Mouse (Mus musculus) WW6 (cell line): Measurements from ENCODE around the gene Adrb1.
"Not testable (repeated sequence)": the region's sequence is repeated elsewhere in the genome, so short reads cannot be mapped to it uniquely, and the experiment has no call there.

Source experiments
- DNase-seq: peaks from one replicate; pipeline ENCODE4 v3.0.0-alpha.2; 2013; ENCODE audit warnings: low read depth, low spot score

Gene Adrb1

DNA sequence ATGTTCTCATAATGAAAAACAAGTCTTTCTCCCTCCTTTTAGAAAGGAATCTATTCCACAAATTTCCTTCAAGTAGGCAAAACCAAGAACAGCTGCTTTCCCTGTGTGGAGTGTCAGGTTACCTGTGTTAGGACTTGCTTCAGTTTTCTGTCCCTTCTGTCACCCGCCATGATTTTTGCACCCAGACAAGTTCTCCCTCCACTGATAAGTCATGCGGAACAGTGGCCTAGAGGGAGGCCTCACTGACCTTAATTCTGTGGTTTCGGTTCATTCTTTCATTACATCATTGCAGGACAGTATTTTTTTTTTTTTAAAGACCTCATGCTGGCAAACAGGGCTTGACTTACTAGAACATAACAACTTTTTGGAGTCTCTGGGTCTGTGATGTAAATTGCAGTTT is 27.3 kb downstream of the Adrb1 start:
- DNase-seq: no peak

DNA sequence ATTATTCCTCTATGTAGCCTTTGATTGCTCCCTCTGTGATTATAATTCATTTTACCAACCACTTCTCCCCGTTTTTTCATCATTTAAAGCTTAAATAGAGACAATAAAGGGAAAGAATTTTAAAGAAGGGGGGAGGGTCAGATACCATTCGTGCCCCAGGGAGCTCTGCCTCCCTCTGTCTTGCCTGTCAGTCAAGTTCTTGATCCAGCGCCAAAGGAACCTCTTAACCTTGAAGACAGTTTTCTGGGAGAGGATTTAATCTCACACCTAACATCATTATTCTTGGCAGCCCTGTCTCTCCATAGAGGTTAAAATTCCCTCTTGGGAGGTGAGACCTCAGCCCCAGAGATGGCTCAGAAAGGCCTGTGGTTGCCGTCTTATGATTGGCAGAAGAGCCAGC is 28.7 kb downstream of the Adrb1 start:
- no peak for DNase-seq

DNA sequence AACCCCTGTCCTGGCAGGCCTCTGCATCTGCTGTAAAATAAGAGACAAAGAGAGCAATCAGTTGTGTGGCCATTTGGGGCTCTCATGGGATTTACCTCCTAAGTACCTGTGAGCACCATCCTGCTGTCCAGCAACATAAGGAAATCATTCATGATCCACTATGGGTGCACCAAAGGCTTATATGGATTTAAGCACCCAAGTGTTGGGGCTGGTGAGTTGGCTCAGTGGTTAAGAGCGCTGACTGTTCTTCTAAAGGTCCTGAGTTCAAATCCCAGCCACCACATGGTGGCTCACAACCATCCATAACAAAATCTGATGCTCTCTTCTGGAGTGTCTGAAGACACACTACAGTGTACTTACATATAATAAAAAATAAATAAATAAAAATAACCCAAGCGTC is 32.5 kb downstream of the Adrb1 start:
- not testable (repeated sequence) for DNase-seq

DNA sequence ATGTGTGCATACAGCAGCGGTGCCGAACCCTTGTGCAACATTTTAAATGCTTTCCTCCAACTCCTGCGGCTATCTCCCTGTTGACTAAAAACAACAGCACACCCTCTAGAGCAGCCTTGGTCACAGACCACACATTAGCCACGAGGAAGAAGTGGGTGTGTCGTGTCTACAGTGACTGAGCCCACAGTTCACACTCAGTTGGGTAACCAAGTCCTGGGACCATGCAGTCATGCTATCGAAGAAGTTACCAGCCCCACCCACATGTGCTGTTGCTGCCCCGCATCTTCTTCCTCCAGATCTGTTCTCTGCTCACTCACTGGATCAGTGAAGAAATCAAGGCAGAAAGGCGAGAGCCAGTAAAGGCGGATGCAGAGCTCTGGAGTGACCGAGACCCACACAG is 34.4 kb downstream of the Adrb1 start:
- no peak for DNase-seq

DNA sequence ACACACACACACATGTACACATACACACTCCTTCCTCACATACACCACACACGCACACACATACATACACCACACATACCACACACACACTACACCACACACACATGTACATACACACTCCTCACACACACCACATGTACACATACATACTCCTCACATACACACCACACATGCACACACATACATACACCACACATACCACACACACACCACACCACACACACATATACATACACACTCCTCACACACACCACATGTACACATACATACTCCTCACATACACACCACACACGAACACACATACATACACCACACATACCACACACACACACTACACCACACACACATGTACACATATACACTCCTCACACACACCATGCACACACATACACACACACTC is 36.3 kb downstream of the Adrb1 start:
- DNase-seq: no peak

DNA sequence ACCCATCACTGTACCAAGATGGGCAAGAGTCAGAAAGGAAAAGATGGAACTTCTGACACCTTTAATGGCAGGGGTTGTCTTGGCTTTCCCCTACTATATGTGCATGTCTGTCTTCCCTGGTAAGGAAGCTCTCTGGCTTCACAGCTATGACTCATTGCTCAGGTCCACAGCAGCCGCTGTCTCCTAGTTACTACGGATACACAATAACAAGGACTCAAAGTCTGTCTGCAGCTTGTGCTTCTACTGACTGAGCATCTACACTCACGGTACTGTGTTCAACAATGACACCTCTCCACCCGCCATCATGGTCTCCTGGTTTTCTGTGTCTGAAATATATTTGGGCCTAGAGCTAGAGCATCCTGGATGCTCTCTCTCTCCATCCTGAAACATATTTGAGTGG is 37.7 kb downstream of the Adrb1 start:
- no peak for DNase-seq

DNA sequence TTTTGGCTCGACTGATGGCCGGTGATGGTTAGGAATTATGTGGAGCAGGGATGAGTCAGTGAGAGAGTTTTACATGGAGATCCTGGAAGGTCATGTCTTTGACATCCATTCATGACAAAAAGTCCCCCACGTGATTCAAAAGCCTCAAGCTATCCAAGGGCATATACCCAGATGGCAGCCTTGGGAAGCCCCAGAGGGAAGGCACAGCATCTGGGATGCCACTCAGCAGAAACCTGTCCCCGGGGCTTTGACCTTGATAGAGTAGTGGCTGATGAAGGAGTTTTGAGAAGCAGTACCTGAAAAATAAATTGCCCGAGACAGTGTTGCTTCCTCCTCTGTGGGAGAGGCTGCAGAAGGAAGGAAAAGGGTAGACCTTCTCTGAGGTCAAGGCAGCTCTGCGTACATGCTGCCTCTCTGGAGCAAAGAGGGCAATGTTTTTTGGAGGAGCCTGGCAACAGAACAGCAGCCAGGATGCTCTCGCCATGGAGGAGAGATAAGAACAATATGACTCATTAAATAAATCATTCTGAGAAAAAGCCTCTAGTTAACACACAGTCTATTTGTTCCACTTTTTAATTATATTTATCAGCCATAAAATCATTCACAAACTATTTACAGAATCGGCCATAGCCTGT is 38.4 kb downstream of the Adrb1 start:
- no peak for DNase-seq

DNA sequence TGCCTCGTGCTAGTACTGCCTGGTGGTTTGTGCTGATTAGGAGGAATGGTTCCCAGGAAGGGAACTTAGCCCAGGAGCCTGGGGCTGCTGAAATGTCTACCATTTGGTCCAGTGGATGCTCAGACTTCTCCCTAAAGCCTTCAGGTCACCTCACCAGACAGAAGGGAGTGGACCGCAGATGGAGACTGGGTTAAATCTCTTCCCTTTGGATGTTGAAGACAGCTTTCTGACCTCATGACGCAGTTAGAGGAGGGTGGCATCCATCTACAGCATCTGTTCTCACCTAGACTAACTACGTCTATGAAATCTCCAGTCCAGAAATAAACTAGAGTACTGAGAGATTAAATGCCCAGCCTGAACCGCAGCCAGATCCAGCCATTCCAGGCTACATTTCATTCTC is 39.1 kb downstream of the Adrb1 start:
- no peak for DNase-seq

DNA sequence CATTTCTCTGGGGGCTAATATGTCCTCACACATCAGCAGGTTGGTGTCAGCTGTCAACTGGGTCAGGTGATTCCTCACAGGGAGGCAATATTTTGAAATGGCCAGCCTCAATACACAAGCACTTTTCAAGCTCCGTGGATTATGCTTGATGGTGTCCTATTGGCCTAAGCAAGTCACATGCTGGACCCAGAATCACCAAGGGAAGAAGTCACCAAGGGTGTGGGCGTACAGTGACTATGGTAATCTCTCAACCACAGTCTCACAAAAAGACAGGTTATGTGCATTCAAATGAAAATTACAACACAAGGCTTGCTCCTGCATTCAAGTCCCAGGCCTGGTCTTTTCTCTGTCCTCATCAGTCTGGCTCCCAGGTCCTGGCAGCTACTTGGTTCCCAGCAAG is 39.7 kb downstream of the Adrb1 start:
- DNase-seq: no peak

DNA sequence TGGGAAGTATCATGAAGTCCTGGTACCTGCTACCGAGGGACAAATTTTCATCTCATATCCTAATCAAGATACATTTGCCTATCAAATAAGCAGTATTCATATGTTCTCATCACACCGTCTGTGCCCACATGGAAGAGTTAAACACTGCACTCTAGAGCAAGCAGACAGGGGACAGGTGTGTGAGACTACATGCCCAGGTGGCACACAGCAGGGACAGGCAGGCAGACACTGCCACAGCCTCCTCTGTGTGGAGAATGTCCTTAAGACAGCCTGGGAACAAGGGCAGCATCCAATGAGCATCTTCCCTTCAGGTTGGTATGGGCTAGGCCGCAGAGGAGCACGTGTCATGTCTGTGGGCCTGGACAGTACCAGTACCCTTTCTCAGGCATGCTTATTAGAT is 40.7 kb downstream of the Adrb1 start:
- no peak for DNase-seq

DNA sequence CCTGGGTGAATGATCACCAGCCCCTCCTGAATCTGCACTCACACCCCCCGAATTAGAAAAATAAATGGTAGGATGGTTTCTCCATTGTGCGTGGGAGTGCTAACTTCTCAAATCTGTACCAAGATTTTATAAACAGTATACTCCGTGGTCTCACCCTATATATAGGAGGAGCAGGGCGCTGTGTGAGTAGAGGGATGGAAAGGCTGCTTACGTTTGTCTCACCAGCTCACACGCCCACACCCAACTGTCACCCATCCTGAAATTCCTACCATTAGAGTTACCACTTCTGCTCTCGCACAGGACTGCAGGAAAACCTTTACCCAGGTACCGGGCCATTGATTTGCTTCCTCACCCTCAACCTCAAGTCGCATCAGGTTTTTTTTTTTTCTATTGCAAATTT is 47.0 kb downstream of the Adrb1 start:
- no peak for DNase-seq

DNA sequence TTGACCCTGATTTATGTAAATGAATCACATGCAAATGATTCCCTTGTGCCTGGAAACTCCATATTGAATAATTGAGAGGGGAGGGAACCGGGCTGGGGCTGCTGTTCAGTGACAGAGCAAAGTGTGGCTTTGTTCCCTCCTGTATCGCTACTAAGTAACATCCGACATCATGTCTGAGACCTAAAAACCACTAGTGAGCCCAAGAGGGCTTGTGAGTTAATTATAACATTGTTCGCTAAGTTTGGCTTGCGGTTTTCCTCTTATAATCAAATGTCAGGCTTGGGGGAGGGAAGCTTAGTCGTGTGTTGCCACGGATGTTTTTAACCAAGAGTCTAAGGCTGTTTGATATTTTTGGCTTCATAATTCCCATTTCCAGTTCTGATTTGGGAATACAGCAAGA is 50.2 kb downstream of the Adrb1 start:
- no peak for DNase-seq

DNA sequence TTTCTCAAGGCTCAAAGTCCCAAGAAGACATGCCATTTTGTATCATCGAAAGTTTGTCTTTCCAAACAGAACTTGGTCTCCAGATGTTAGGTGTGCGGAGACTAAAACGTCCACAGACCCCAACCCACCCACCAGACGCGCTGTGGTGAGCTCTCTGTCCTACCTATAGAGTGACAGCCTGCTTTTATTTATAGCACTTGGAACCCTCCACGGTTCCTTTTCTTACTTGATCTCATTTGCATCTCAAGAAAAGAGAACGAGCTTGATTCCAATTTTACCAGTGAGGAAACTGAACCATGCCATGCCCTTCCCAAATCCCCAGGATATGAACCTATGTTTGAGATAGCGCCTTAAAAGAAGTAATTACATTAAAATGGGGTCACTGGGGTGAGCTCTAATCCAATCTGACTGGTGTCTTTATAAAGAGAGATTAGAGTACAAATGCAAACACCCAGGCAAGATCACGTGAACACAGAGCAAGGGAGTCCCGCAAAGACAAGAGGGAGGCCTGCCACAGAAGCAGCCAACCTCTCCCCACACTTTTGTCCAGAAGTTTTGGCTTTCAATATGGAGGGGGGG is 51.5 kb downstream of the Adrb1 start:
- no peak for DNase-seq

DNA sequence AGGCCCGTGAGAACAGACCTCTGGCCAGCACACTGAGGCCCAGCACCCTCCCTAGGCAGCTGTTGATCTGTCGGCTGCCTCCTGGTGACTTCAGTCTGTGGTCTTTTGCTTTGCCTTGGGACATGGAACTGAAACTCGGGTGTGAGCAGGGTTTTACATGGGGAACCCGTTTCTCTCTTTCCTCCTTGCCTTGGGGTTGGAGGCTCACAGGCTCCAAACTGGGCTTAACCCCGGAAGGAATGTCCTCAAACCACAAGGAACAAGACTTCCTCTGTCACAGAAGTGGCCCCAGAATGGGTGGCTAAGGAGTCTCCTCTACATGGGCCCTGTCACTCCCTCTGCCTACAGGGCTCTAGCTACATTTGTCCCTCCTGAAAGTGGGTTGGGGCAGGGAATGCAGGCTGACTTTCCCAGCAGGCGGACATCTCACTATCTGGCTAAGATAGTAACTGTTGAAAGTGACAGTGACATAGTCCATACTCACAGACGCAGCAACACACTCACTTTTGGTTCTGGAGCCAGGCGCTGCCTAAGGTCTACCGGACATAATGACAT is 52.5 kb downstream of the Adrb1 start:
- DNase-seq: no peak

DNA sequence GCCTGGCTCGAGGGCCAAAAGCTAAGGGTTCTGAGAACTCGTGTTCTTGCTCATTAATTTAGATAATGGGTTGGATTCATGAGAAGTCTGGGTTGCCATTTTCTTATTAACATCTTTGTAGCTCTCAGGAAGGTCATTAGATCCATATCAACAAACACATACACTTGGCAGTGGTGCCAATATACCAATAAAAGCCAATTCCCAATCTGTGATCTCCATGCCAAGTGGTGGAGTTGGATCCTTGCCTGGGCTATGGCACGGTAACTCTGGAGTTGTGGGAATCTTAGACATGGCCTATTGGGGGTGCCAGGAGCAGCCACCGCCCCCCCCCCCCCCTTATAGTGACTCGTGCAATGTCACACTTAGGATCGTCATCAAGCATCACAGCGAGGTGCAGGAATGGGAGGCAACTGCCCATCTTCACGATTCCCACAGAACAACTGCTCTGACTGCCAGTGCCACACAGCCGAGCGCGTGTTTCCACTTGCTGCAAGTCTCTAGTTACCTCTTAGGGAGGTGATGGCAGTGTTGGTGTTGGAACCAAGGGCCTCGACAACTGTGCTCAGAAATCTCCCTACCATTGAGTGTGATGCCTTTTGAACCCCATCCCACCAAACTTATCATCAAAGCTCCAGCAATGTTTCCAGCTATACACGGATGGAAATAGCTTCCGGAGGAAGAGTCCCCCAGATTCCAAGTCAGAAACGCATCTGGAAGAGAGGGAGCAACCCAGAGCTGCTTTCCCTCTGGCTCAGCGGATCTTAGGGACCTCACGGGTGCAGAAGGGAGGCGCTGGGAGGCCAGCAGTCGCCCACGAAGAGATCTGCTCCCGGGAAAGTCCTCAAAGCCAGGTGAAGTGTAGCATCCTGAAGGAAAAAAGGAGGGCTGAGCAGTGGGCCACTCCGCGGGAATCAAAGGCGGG is 53.2 kb downstream of the Adrb1 start:
- no peak for DNase-seq

DNA sequence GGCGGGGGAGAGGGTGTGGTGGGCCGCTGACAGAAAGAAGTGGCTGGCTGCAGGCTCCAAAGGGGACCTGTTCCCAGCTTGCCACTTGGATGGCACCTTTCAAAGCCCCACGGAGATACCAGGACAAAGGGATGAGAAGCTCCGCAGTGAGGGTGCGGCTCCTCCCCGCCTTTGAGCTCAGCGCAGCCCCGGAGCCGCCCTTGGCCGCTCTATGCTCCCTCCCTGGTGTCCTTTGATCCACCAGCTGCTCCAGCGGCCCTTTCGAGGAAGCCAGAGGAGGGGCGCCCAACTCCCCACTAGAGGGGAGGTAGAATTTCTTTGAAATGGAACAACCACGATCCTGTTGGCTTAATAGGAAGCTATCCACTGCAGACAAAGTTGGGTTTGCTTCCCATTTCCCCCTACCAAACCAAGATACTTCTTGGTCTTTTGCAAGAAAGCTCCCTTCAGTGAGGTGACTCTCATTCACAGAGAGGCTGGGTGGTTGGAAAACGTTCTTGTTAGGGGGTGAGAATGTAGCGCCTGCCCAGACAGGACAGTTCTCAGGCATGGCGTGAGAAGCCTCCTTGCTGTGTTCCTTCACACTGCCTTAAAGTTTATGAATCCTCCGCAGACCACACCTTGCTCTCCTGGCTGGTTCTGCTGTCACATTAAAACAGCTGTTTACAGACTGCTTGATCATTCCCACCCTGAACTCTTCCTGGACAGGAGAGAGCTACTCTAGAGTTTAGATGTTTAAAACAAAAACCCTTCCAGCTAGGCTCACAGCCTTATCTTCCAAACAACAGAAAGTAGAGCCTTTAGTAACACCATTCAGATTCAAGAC is 54.1 kb downstream of the Adrb1 start:
- DNase-seq: no peak

DNA sequence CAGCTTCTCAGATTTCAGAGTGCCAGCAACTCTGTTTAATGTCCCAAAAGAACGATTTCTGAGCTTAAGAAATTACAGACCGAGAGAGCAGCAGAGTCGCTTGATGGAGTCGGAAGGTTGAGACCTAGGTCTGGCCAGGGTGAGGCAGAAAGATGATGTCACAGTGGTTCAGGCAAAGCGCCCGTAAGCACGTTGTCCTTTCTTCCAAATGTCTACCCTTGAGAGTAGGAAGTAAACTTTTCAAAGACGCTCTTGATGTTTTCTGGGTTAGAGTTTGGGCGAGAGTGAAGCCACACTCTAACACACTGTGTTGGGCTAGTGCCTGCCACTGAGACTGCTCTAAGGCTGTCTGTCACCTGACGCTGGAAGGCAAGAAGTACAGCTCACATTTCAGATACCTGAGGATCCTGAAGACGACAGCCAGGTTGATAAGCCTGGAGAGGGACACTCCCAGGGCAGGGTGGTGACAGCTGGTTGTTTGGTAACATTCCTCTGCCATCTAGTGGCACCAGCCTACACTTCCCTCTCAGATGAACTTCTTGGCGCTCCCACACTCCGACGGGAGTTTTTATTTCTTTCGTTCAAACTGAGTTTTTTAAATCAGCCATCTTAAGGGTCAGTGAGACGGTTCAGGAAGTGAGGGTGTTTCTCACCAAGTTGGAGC is 54.9 kb downstream of the Adrb1 start:
- DNase-seq: no peak

DNA sequence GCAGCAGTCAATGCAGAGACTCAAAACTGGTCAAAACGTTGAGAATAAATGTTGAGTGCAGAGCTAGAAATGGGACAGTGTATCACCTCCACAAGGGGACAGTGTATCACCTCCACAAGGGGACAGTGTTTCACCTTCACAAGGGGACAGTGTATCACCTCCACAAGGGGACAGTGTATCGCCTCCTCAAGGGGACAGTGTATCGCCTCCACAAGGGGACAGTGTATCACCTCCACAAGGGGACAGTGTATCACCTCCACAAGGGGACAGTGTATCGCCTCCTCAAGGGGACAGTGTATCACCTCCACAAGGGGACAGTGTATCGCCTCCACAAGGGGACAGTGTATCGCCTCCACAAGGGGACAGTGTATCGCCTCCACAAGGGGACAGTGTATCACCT is 56.5 kb downstream of the Adrb1 start:
- DNase-seq: not testable (repeated sequence)
